Mouse (Mus musculus) kidney, embryonic 16.5 days (tissue): Measurements from ENCODE around the gene Kif18a. TPM values are rescaled to one million over a fixed set of nuclear protein-coding genes. Genes with fewer than 3 reads are reported as not detected.

Experiments
- ATAC-seq: fragments of 200-750 bp; cut with Nextera tagmentation; 2 replicates; pipeline ENCODE4 v1.8.0; 2017; ENCODE audit warnings: moderate TSS enrichment; ENCODE audit not compliant: low FRiP score, low TSS enrichment
- H3K27ac ChIP-seq: fragments of 300-500 bp; sonication (generic); 2 replicates; pipeline ENCODE4 v1.5.1; 2014; ENCODE audit warnings: low read length
- H3K27me3 ChIP-seq: fragments of 300-500 bp; sonication (generic); 2 replicates; pipeline ENCODE4 v1.6.1; 2014; ENCODE audit warnings: low read length, control low read depth, mixed read lengths; ENCODE audit not compliant: insufficient read depth
- H3K36me3 ChIP-seq: fragments of 300-500 bp; sonication (generic); 2 replicates; pipeline ENCODE4 v1.6.1; 2014; ENCODE audit warnings: low read length, control low read depth, mixed read lengths; ENCODE audit not compliant: insufficient read depth
- H3K4me1 ChIP-seq: fragments of 300-500 bp; sonication (generic); 2 replicates; pipeline ENCODE4 v1.6.1; 2014; ENCODE audit warnings: low read length, control low read depth, mixed read lengths; ENCODE audit not compliant: insufficient read depth
- H3K4me2 ChIP-seq: fragments of 300-500 bp; sonication (generic); replicated peaks from 2 replicates; pipeline ENCODE4 v1.6.1; 2014; ENCODE audit warnings: low read depth, low read length
- H3K4me3 ChIP-seq: fragments of 300-500 bp; sonication (generic); 2 replicates; pipeline ENCODE4 v1.5.1; 2014; ENCODE audit warnings: mild to moderate bottlenecking, low read length
- H3K9ac ChIP-seq: fragments of 300-500 bp; sonication (generic); replicated peaks from 2 replicates; pipeline ENCODE4 v1.6.1; 2014; ENCODE audit warnings: low read length
- H3K9me3 ChIP-seq: fragments of 300-500 bp; sonication (generic); 2 replicates; pipeline ENCODE4 v1.6.1; 2016; ENCODE audit warnings: low read length, control low read depth
- WGBS: fragments of 180-500 bp; shearing (Covaris S2); extraction: QIAGEN DNeasy Blood & Tissue Kit; methylation state at CpG from one replicate; pipeline ENCODE4 v1.1.7; 2014; 5-methylcytosine and 5-hydroxymethylcytosine counted together
- polyA plus RNA-seq: library from polyadenylated mRNA; unstranded; fragments of >200 nt; fragmentation: Nextera tagmentation; extraction: Ambion mirVana; gene quantifications from 2 replicates; pipeline ENCODE4 v1.2.1, GENCODE M21; 2015

Gene Kif18a
- 19.9 and 21.7 TPM in 2 replicates for polyA plus RNA-seq

GRCm38 (mm10) chr2:109280600-109281340 lies at the start of gene Kif18a, which contains the start of gene Mettl15:
TSS of gene Kif18a (plus strand) at chr2:109280738.
TSS of gene Mettl15 (minus strand) at chr2:109280748.
- under 1% methylated on average over 51 of the region's 51 CpGs for WGBS
- ATAC-seq = peak; percentile 98

GRCm38 (mm10) chr2:109233876-109234275 lies 46.7 kb upstream of the Kif18a start:
- H3K9me3 ChIP-seq = no peaks in the 10 kb centered on the region
- H3K4me3 ChIP-seq = no peak overlapping the region
- 87% methylated on average over 4 of the region's 4 CpGs for WGBS
- H3K4me2 ChIP-seq = no peak overlapping the region
- no peak for ATAC-seq
- no peaks in the 10 kb centered on the region for H3K27me3 ChIP-seq
- no peak overlapping the region for H3K9ac ChIP-seq
- no peak overlapping the region for H3K27ac ChIP-seq
- H3K36me3 ChIP-seq = no peaks in the 10 kb centered on the region
- no peaks in the 10 kb centered on the region for H3K4me1 ChIP-seq

More at GRCm38 (mm10) chr2:109280600-109281340, at the start of gene Kif18a, which contains the start of gene Mettl15:
- Histone ChIP-seq H3K9me3 (no peaks in the 10 kb centered on the region), H3K4me1 (peaks cover 9% of the 10 kb centered on the region), H3K27me3 (no peaks in the 10 kb centered on the region), H3K36me3 (no peaks in the 10 kb centered on the region), H3K4me2 (peak within 1 kb of the TSS; percentile 75), H3K27ac (peak within 1 kb of the TSS; percentile 87), H3K9ac (peak within 1 kb of the TSS; percentile 79), H3K4me3 (peak within 1 kb of the TSS; percentile 86)

- no peaks in the 10 kb centered on the region for H3K9me3 ChIP-seq
- H3K4me1 ChIP-seq = no peaks in the 10 kb centered on the region
- H3K27ac ChIP-seq = no peak overlapping the region
- H3K4me3 ChIP-seq = no peak overlapping the region
- H3K9ac ChIP-seq = no peak overlapping the region
- no peak overlapping the region for H3K4me2 ChIP-seq
- H3K36me3 ChIP-seq = no peaks in the 10 kb centered on the region
- 94% methylated on average over 1 of the region's 1 CpGs for WGBS
- no peaks in the 10 kb centered on the region for H3K27me3 ChIP-seq
- ATAC-seq = no peak
Observed at GRCm38 (mm10) chr2:109235741-109236140, 44.8 kb upstream of the Kif18a start.

GRCm38 (mm10) chr2:109241947-109242346 lies 38.6 kb upstream of the Kif18a start:
- Histone ChIP-seq H3K36me3 (no peaks in the 10 kb centered on the region), H3K4me2 (no peak overlapping the region), H3K9ac (no peak overlapping the region), H3K9me3 (no peaks in the 10 kb centered on the region), H3K27ac (no peak overlapping the region), H3K4me3 (no peak overlapping the region), H3K27me3 (no peaks in the 10 kb centered on the region), H3K4me1 (no peaks in the 10 kb centered on the region)
- WGBS = 73% methylated on average over 3 of the region's 3 CpGs
- no peak for ATAC-seq

- Histone ChIP-seq H3K27ac (no peak overlapping the region), H3K9me3 (no peaks in the 10 kb centered on the region), H3K4me1 (no peaks in the 10 kb centered on the region), H3K4me2 (no peak overlapping the region), H3K27me3 (no peaks in the 10 kb centered on the region), H3K9ac (no peak overlapping the region), H3K36me3 (no peaks in the 10 kb centered on the region), H3K4me3 (no peak overlapping the region)
- no peak for ATAC-seq
- 91% methylated on average over 1 of the region's 1 CpGs for WGBS
Observed at GRCm38 (mm10) chr2:109262779-109263178, 17.8 kb upstream of the Kif18a start.

GRCm38 (mm10) chr2:109273098-109273497 lies 7.4 kb upstream of the Kif18a start:
- no peaks in the 10 kb centered on the region for H3K36me3 ChIP-seq
- H3K4me1 ChIP-seq = peaks cover 2% of the 10 kb centered on the region; the same call in 1 of the 2 replicates
- H3K27me3 ChIP-seq = no peaks in the 10 kb centered on the region
- no peak overlapping the region for H3K27ac ChIP-seq
- no peak overlapping the region for H3K9ac ChIP-seq
- 56% methylated on average over 1 of the region's 1 CpGs for WGBS
- no peak for ATAC-seq
- H3K4me2 ChIP-seq = no peak overlapping the region
- H3K4me3 ChIP-seq = no peak overlapping the region
- no peaks in the 10 kb centered on the region for H3K9me3 ChIP-seq

GRCm38 (mm10) chr2:109277593-109277992 lies 2.9 kb upstream of the Kif18a start:
- ATAC-seq = no peak
- Histone ChIP-seq H3K27ac (peak overlapping the region; percentile 41; the same call in 1 of the 2 replicates), H3K4me3 (peak overlapping the region; percentile 67), H3K9me3 (no peaks in the 10 kb centered on the region), H3K27me3 (no peaks in the 10 kb centered on the region), H3K4me1 (peaks cover 9% of the 10 kb centered on the region), H3K4me2 (peak overlapping the region; percentile 68), H3K36me3 (no peaks in the 10 kb centered on the region), H3K9ac (peak overlapping the region; percentile 78)
- 3% methylated on average over 7 of the region's 7 CpGs for WGBS

- Histone ChIP-seq H3K4me1 (peaks cover 9% of the 10 kb centered on the region), H3K4me2 (peak overlapping the region; percentile 68), H3K4me3 (peak overlapping the region; percentile 67), H3K9me3 (no peaks in the 10 kb centered on the region), H3K27ac (peak overlapping the region; percentile 41; the same call in 1 of the 2 replicates), H3K9ac (peak overlapping the region; percentile 78), H3K27me3 (no peaks in the 10 kb centered on the region), H3K36me3 (no peaks in the 10 kb centered on the region)
- WGBS = 1% methylated on average over 16 of the region's 16 CpGs
- 0 out of 2 replicates have a peak, but pooled peaks have one; percentile 16 for ATAC-seq
Observed at GRCm38 (mm10) chr2:109278036-109278435, 2.5 kb upstream of the Kif18a start.

- H3K9ac ChIP-seq = peak overlapping the region; percentile 74
Observed at GRCm38 (mm10) chr2:109280272-109280599, 302 bp upstream of the Kif18a start.

GRCm38 (mm10) chr2:109281341-109281690 lies 778 bp downstream of the Kif18a start:
- 0% methylated on average over 1 of the region's 1 CpGs for WGBS
- Histone ChIP-seq H3K27me3 (no peaks in the 10 kb centered on the region), H3K9ac (peak overlapping the region; percentile 79), H3K9me3 (no peaks in the 10 kb centered on the region), H3K36me3 (no peaks in the 10 kb centered on the region), H3K4me3 (peak overlapping the region; percentile 86), H3K27ac (peak overlapping the region; percentile 87), H3K4me2 (peak overlapping the region; percentile 75), H3K4me1 (peaks cover 9% of the 10 kb centered on the region)
- ATAC-seq = no peak

More at GRCm38 (mm10) chr2:109280272-109280599, 302 bp upstream of the Kif18a start:
- no peaks in the 10 kb centered on the region for H3K27me3 ChIP-seq
- H3K36me3 ChIP-seq = no peaks in the 10 kb centered on the region
- no peaks in the 10 kb centered on the region for H3K9me3 ChIP-seq
- peaks cover 9% of the 10 kb centered on the region for H3K4me1 ChIP-seq
- H3K27ac ChIP-seq = peak overlapping the region; percentile 75; the same call in 1 of the 2 replicates
- H3K4me2 ChIP-seq = peak overlapping the region; percentile 60
- 5% methylated on average over 4 of the region's 4 CpGs for WGBS
- no peak; the same call in 1 of the 2 replicates for ATAC-seq
- peak overlapping the region; percentile 86 for H3K4me3 ChIP-seq
